In genomic region chr2:150663255-150663654, GRCm38 (mm10) we compare ENCODE assay signal across 9 mouse cellular contexts. TPM values are rescaled to one million over a fixed set of nuclear protein-coding genes. Genes with fewer than 3 reads are reported as not detected.
DNase-seq lines count a peak whose midpoint lies in the region; ATAC-seq and TF ChIP-seq lines count a peak whose summit lies in the region.
"Had no signal": no experiment of that assay in that cellular context is flagged by ENCODE, and none has a peak within 500 bp of the region (broad histone marks: within the 10 kb centered on the region; RNA-seq: fewer than 3 reads in every experiment).

No protein-coding gene starts in this region.

- H3K36me3 ChIP-seq in limb, embryonic 14.5 days (ENCODE audit: control insufficient read depth, insufficient read depth, low read length): no peaks in the 10 kb centered on the region
- no peaks in the 10 kb centered on the region for H3K36me3 ChIP-seq in limb, embryonic 10.5 days
- H3K36me3 ChIP-seq in embryonic facial prominence, embryonic 15.5 days: no peaks in the 10 kb centered on the region
- H3K36me3 ChIP-seq in heart, embryonic 12.5 days: no peaks in the 10 kb centered on the region
- H3K36me3 ChIP-seq: embryonic facial prominence, embryonic 12.5 days had no signal

- DNase-seq in limb, embryonic 14.5 days (ENCODE audit: low spot score): peak; percentile 57
- DNase-seq in limb, embryonic 10.5 days (ENCODE audit: low spot score): no peak
- peak; percentile 62 for DNase-seq in lung, postnatal 25 days (ENCODE audit: low spot score)
- no peak for DNase-seq in testis, postnatal 14 days (ENCODE audit: low spot score)
- no peak for DNase-seq in gastrocnemius, adult 8-10 months (ENCODE audit: low spot score in 2 of 2)

- H3K9ac ChIP-seq in limb, embryonic 14.5 days (ENCODE audit: low read depth, low read length, severe bottlenecking): no peak overlapping the region
- H3K9ac ChIP-seq in embryonic facial prominence, embryonic 15.5 days: no peak overlapping the region
- no peak overlapping the region for H3K9ac ChIP-seq in heart, embryonic 12.5 days
- H3K9ac ChIP-seq: embryonic facial prominence, embryonic 12.5 days had no signal

- peaks cover 4% of the 10 kb centered on the region; the same call in 1 of the 2 replicates for H3K27me3 ChIP-seq in limb, embryonic 14.5 days (ENCODE audit: control insufficient read depth, insufficient read depth, low read length)
- peaks cover 30% of the 10 kb centered on the region for H3K27me3 ChIP-seq in limb, embryonic 10.5 days (ENCODE audit: low read depth, poor library complexity, severe bottlenecking)
- no peaks in the 10 kb centered on the region for H3K27me3 ChIP-seq in embryonic facial prominence, embryonic 15.5 days
- H3K27me3 ChIP-seq in heart, embryonic 12.5 days (replicated peaks): 0 out of 2 replicates have a peak, but pooled peaks cover 4% of the 10 kb centered on the region

- no peak for TF ChIP-seq POLR2A in limb, embryonic 14.5 days (IDR thresholded peaks at IDR 0.05; ENCODE audit: borderline replicate concordance, extremely low read depth, insufficient read depth, insufficient read length)

- H3K4me2 ChIP-seq in limb, embryonic 14.5 days (replicated peaks; ENCODE audit: low read depth, low read length, severe bottlenecking): no peak overlapping the region
- H3K4me2 ChIP-seq in embryonic facial prominence, embryonic 15.5 days (replicated peaks): peak overlapping the region; percentile 15; the same call in 1 of the 2 replicates
- H3K4me2 ChIP-seq in heart, embryonic 12.5 days: 0 out of 2 replicates have a peak overlapping the region, but pooled peaks have one; percentile 7
- H3K4me2 ChIP-seq: embryonic facial prominence, embryonic 12.5 days had no signal

- no peak for ATAC-seq in limb, embryonic 14.5 days (ENCODE audit: low FRiP score, low read depth)
- ATAC-seq in embryonic facial prominence, embryonic 15.5 days (ENCODE audit: insufficient number of reproducible peaks, low FRiP score, low TSS enrichment, low read depth): peak; percentile 44; the same call in 1 of the 2 replicates
- ATAC-seq in heart, embryonic 12.5 days (ENCODE audit: insufficient number of reproducible peaks, low FRiP score): no peak

- 0 out of 2 replicates have a peak, but pooled peaks cover 3% of the 10 kb centered on the region for H3K4me1 ChIP-seq in limb, embryonic 14.5 days (ENCODE audit: control insufficient read depth, insufficient read depth, low read length)
- H3K4me1 ChIP-seq in limb, embryonic 10.5 days: peaks cover 11% of the 10 kb centered on the region
- peaks cover 13% of the 10 kb centered on the region; the same call in 1 of the 2 replicates for H3K4me1 ChIP-seq in embryonic facial prominence, embryonic 15.5 days
- peaks cover 37% of the 10 kb centered on the region for H3K4me1 ChIP-seq in heart, embryonic 12.5 days (replicated peaks)

- no peaks in the 10 kb centered on the region for H3K9me3 ChIP-seq in limb, embryonic 14.5 days (ENCODE audit: control insufficient read depth, low read length)
- H3K9me3 ChIP-seq in limb, embryonic 10.5 days (replicated peaks): no peaks in the 10 kb centered on the region
- H3K9me3 ChIP-seq in embryonic facial prominence, embryonic 15.5 days (replicated peaks): no peaks in the 10 kb centered on the region
- H3K9me3 ChIP-seq in heart, embryonic 12.5 days (replicated peaks): no peaks in the 10 kb centered on the region
- H3K9me3 ChIP-seq: embryonic facial prominence, embryonic 12.5 days had no signal

- WGBS in limb, embryonic 14.5 days: 57% methylated on average over 9 of the region's 9 CpGs
- WGBS in limb, embryonic 10.5 days: 87% methylated on average over 9 of the region's 9 CpGs
- WGBS in embryonic facial prominence, embryonic 15.5 days: 26% methylated on average over 9 of the region's 9 CpGs
- WGBS in heart, embryonic 12.5 days: 50% methylated on average over 9 of the region's 9 CpGs

- no peak overlapping the region for H3K4me3 ChIP-seq in limb, embryonic 14.5 days (replicated peaks; ENCODE audit: low read length)
- no peak overlapping the region for H3K4me3 ChIP-seq in limb, embryonic 10.5 days
- no peak overlapping the region for H3K4me3 ChIP-seq in embryonic facial prominence, embryonic 15.5 days (replicated peaks)
- H3K4me3 ChIP-seq in heart, embryonic 12.5 days: no peak overlapping the region
- H3K4me3 ChIP-seq: embryonic facial prominence, embryonic 12.5 days had no signal

- no peak overlapping the region for H3K27ac ChIP-seq in limb, embryonic 14.5 days (replicated peaks; ENCODE audit: low read depth, low read length)
- no peak overlapping the region for H3K27ac ChIP-seq in limb, embryonic 10.5 days
- no peak overlapping the region for H3K27ac ChIP-seq in embryonic facial prominence, embryonic 15.5 days (replicated peaks)
- H3K27ac ChIP-seq in heart, embryonic 12.5 days (ENCODE audit: poor library complexity, severe bottlenecking): no peak overlapping the region; the same call in 1 of the 2 replicates
- H3K27ac ChIP-seq: embryonic facial prominence, embryonic 12.5 days had no signal

RNA-seq across cellular contexts. Expression of gene Acss1, which starts 5.0 kb away (rescaled TPM):
- 5.5 and 7.4 TPM in 2 replicates for polyA plus RNA-seq in limb, embryonic 14.5 days (2012; rRNA removed)
- polyA plus RNA-seq in limb, embryonic 14.5 days (2014; fragmentation: Nextera tagmentation; extraction: Ambion mirVana): 4.0 and 5.6 TPM in 2 replicates
- 3.4 and 3.6 TPM in 2 replicates for polyA plus RNA-seq in limb, embryonic 10.5 days (2016; fragmentation: Nextera tagmentation; extraction: Ambion mirVana)
- 6.7 and 8.0 TPM in 2 replicates for polyA plus RNA-seq in embryonic facial prominence, embryonic 15.5 days (2015; fragmentation: Nextera tagmentation; extraction: Ambion mirVana)
- 11.1 and 12.7 TPM in 2 replicates for polyA plus RNA-seq in heart, embryonic 12.5 days (2016; fragmentation: Nextera tagmentation; extraction: Ambion mirVana)
- 10 to 100 TPM; 16.1 to 25.1 (median 18.9) TPM for total RNA-seq in gastrocnemius, adult 8-10 months (2022)

RNA-seq across cellular contexts. Expression of gene Vsx1, which starts 25.9 kb away (rescaled TPM):
- 0.01 and 0.03 TPM in 2 replicates for polyA plus RNA-seq in limb, embryonic 14.5 days (2012; rRNA removed)
- polyA plus RNA-seq in limb, embryonic 14.5 days (2014; fragmentation: Nextera tagmentation; extraction: Ambion mirVana): not detected in 2 replicates
- polyA plus RNA-seq in limb, embryonic 10.5 days (2016; fragmentation: Nextera tagmentation; extraction: Ambion mirVana): not detected in 2 replicates
- 0.05 TPM in 1 of 2 replicates, not detected in the other for polyA plus RNA-seq in embryonic facial prominence, embryonic 15.5 days (2015; fragmentation: Nextera tagmentation; extraction: Ambion mirVana)
- polyA plus RNA-seq in heart, embryonic 12.5 days (2016; fragmentation: Nextera tagmentation; extraction: Ambion mirVana): not detected in 2 replicates
- total RNA-seq in gastrocnemius, adult 8-10 months (2022): not detected
- total RNA-seq: left cerebral cortex, postnatal 25 days had no signal
- polyA plus RNA-seq: embryonic facial prominence, embryonic 12.5 days had no signal

RNA-seq across cellular contexts. Expression of gene Apmap, which starts 54.9 kb away (rescaled TPM):
- 39.2 and 39.5 TPM in 2 replicates for polyA plus RNA-seq in limb, embryonic 14.5 days (2012; rRNA removed)
- 30.9 and 31.6 TPM in 2 replicates for polyA plus RNA-seq in limb, embryonic 14.5 days (2014; fragmentation: Nextera tagmentation; extraction: Ambion mirVana)
- 26.6 and 28.9 TPM in 2 replicates for polyA plus RNA-seq in limb, embryonic 10.5 days (2016; fragmentation: Nextera tagmentation; extraction: Ambion mirVana)
- 37.1 and 37.4 TPM in 2 replicates for polyA plus RNA-seq in embryonic facial prominence, embryonic 15.5 days (2015; fragmentation: Nextera tagmentation; extraction: Ambion mirVana)
- polyA plus RNA-seq in heart, embryonic 12.5 days (2016; fragmentation: Nextera tagmentation; extraction: Ambion mirVana): 29.3 and 32.5 TPM in 2 replicates
- total RNA-seq in gastrocnemius, adult 8-10 months (2022): 10 to 100 TPM; 17.2 to 19.3 (median 18.1) TPM

Comparison
In these comparisons a context has a peak if more than half of its experiments do, and no peak if none do; other contexts are left out.
1. DNase-seq: peak in limb, embryonic 14.5 days (single experiment) and lung, postnatal 25 days (single experiment); none in limb, embryonic 10.5 days (single experiment), testis, postnatal 14 days (single experiment) and gastrocnemius, adult 8-10 months (0 of 2).